Mouse (Mus musculus): ENCODE results near the gene Pde10a. TPM values are rescaled to one million over a fixed set of nuclear protein-coding genes. Genes with fewer than 3 reads are reported as not detected.
A peak's percentile ranks its signal among the peaks of the same experiment; 100 is the strongest.

Gene Pde10a
- polyA plus RNA-seq, 1 experiment = 2.0 TPM

GRCm38 (mm10) chr17:8524387-8525165 lies 596 bp upstream of the Pde10a start:
- 2% methylated on average over 43 of the region's 45 CpGs for WGBS
- no peaks in the 10 kb centered on the region for H3K27me3 ChIP-seq (replicated peaks; ENCODE audit: control insufficient read depth, insufficient read depth, low read length)
- peak; percentile 78 for DNase-seq
- peak overlapping the region; percentile 43 for H3K4me3 ChIP-seq (ENCODE audit: insufficient read depth, low read depth, low read length)
- H3K27ac ChIP-seq (ENCODE audit: insufficient read depth, low read depth, low read length) = no peak overlapping the region
- H3K4me1 ChIP-seq (ENCODE audit: control insufficient read depth, insufficient read depth, low read length) = peaks cover 5% of the 10 kb centered on the region; the same call in 1 of the 2 replicates
- no peaks in the 10 kb centered on the region for H3K36me3 ChIP-seq (ENCODE audit: control insufficient read depth, insufficient read depth, low read length)
- TF ChIP-seq POLR2A (IDR thresholded peaks at IDR 0.05; ENCODE audit: low read depth, low read length) = no peak
- TF ChIP-seq CTCF (conservative IDR thresholded peaks at IDR 0.05; ENCODE audit: insufficient read depth, insufficient read length, low read depth, low read length) = 0 out of 2 replicates have a peak, but pooled peaks have one; percentile 22

- H3K4me1 ChIP-seq (ENCODE audit: control insufficient read depth, insufficient read depth, low read length) = peaks cover 5% of the 10 kb centered on the region; the same call in 1 of the 2 replicates
- H3K4me3 ChIP-seq (ENCODE audit: insufficient read depth, low read depth, low read length) = peak overlapping the region; percentile 20; the same call in 1 of the 2 replicates
- 4% methylated on average over 21 of the region's 21 CpGs for WGBS
- TF ChIP-seq POLR2A (IDR thresholded peaks at IDR 0.05; ENCODE audit: low read depth, low read length) (no peak), CTCF (conservative IDR thresholded peaks at IDR 0.05; ENCODE audit: insufficient read depth, insufficient read length, low read depth, low read length) (no peak)
- H3K36me3 ChIP-seq (ENCODE audit: control insufficient read depth, insufficient read depth, low read length) = no peaks in the 10 kb centered on the region
- H3K27me3 ChIP-seq (replicated peaks; ENCODE audit: control insufficient read depth, insufficient read depth, low read length) = no peaks in the 10 kb centered on the region
- no peak overlapping the region for H3K27ac ChIP-seq (ENCODE audit: insufficient read depth, low read depth, low read length)
- DNase-seq = no peak
Measured at GRCm38 (mm10) chr17:8525971-8526740, 984 bp downstream of the Pde10a start.

GRCm38 (mm10) chr17:8526815-8527261 lies 1.7 kb downstream of the Pde10a start:
- Histone ChIP-seq H3K27me3 (replicated peaks; ENCODE audit: control insufficient read depth, insufficient read depth, low read length) (no peaks in the 10 kb centered on the region), H3K27ac (ENCODE audit: insufficient read depth, low read depth, low read length) (no peak overlapping the region), H3K36me3 (ENCODE audit: control insufficient read depth, insufficient read depth, low read length) (no peaks in the 10 kb centered on the region), H3K4me3 (ENCODE audit: insufficient read depth, low read depth, low read length) (no peak overlapping the region), H3K4me1 (ENCODE audit: control insufficient read depth, insufficient read depth, low read length) (peaks cover 5% of the 10 kb centered on the region; the same call in 1 of the 2 replicates)
- 38% methylated on average over 9 of the region's 9 CpGs for WGBS
- DNase-seq = no peak
- TF ChIP-seq CTCF (conservative IDR thresholded peaks at IDR 0.05; ENCODE audit: insufficient read depth, insufficient read length, low read depth, low read length) = no peak
- no peak for TF ChIP-seq POLR2A (IDR thresholded peaks at IDR 0.05; ENCODE audit: low read depth, low read length)

GRCm38 (mm10) chr17:8528641-8529040 lies 3.5 kb downstream of the Pde10a start:
- no peak for TF ChIP-seq POLR2A (IDR thresholded peaks at IDR 0.05; ENCODE audit: low read depth, low read length)
- TF ChIP-seq CTCF (conservative IDR thresholded peaks at IDR 0.05; ENCODE audit: insufficient read depth, insufficient read length, low read depth, low read length) = no peak
- WGBS = 86% methylated on average over 3 of the region's 3 CpGs
- Histone ChIP-seq H3K27ac (ENCODE audit: insufficient read depth, low read depth, low read length) (no peak overlapping the region), H3K36me3 (ENCODE audit: control insufficient read depth, insufficient read depth, low read length) (no peaks in the 10 kb centered on the region), H3K4me1 (ENCODE audit: control insufficient read depth, insufficient read depth, low read length) (peaks cover 5% of the 10 kb centered on the region; the same call in 1 of the 2 replicates), H3K4me3 (ENCODE audit: insufficient read depth, low read depth, low read length) (no peak overlapping the region), H3K27me3 (replicated peaks; ENCODE audit: control insufficient read depth, insufficient read depth, low read length) (no peaks in the 10 kb centered on the region)
- no peak for DNase-seq

GRCm38 (mm10) chr17:8532609-8533008 lies 7.4 kb downstream of the Pde10a start:
- 65% methylated on average over 4 of the region's 4 CpGs for WGBS
- no peak overlapping the region for H3K4me3 ChIP-seq (ENCODE audit: insufficient read depth, low read depth, low read length)
- no peaks in the 10 kb centered on the region for H3K36me3 ChIP-seq (ENCODE audit: control insufficient read depth, insufficient read depth, low read length)
- DNase-seq = no peak
- no peaks in the 10 kb centered on the region for H3K27me3 ChIP-seq (replicated peaks; ENCODE audit: control insufficient read depth, insufficient read depth, low read length)
- H3K27ac ChIP-seq (ENCODE audit: insufficient read depth, low read depth, low read length) = no peak overlapping the region
- H3K4me1 ChIP-seq (ENCODE audit: control insufficient read depth, insufficient read depth, low read length) = no peaks in the 10 kb centered on the region
- TF ChIP-seq POLR2A (IDR thresholded peaks at IDR 0.05; ENCODE audit: low read depth, low read length) (no peak), CTCF (conservative IDR thresholded peaks at IDR 0.05; ENCODE audit: insufficient read depth, insufficient read length, low read depth, low read length) (no peak)

GRCm38 (mm10) chr17:8533828-8534227 lies 8.7 kb downstream of the Pde10a start:
- Histone ChIP-seq H3K4me1 (ENCODE audit: control insufficient read depth, insufficient read depth, low read length) (no peaks in the 10 kb centered on the region), H3K4me3 (ENCODE audit: insufficient read depth, low read depth, low read length) (no peak overlapping the region), H3K36me3 (ENCODE audit: control insufficient read depth, insufficient read depth, low read length) (no peaks in the 10 kb centered on the region), H3K27ac (ENCODE audit: insufficient read depth, low read depth, low read length) (no peak overlapping the region), H3K27me3 (replicated peaks; ENCODE audit: control insufficient read depth, insufficient read depth, low read length) (no peaks in the 10 kb centered on the region)
- 54% methylated on average over 3 of the region's 3 CpGs for WGBS
- DNase-seq = no peak
- 0 out of 2 replicates have a peak, but pooled peaks have one; percentile 30 for TF ChIP-seq CTCF (conservative IDR thresholded peaks at IDR 0.05; ENCODE audit: insufficient read depth, insufficient read length, low read depth, low read length)
- TF ChIP-seq POLR2A (IDR thresholded peaks at IDR 0.05; ENCODE audit: low read depth, low read length) = no peak

GRCm38 (mm10) chr17:8536522-8536921 lies 11.3 kb downstream of the Pde10a start:
- TF ChIP-seq CTCF (conservative IDR thresholded peaks at IDR 0.05; ENCODE audit: insufficient read depth, insufficient read length, low read depth, low read length) = no peak
- TF ChIP-seq POLR2A (IDR thresholded peaks at IDR 0.05; ENCODE audit: low read depth, low read length) = no peak
- Histone ChIP-seq H3K27ac (ENCODE audit: insufficient read depth, low read depth, low read length) (no peak overlapping the region), H3K4me1 (ENCODE audit: control insufficient read depth, insufficient read depth, low read length) (no peaks in the 10 kb centered on the region), H3K27me3 (replicated peaks; ENCODE audit: control insufficient read depth, insufficient read depth, low read length) (no peaks in the 10 kb centered on the region), H3K36me3 (ENCODE audit: control insufficient read depth, insufficient read depth, low read length) (no peaks in the 10 kb centered on the region), H3K4me3 (ENCODE audit: insufficient read depth, low read depth, low read length) (no peak overlapping the region)
- DNase-seq = no peak
- 59% methylated on average over 6 of the region's 6 CpGs for WGBS
